Mouse (Mus musculus) macrophage (primary cell): Measurements from ENCODE around the gene Ddx20. TPM values are rescaled to one million over a fixed set of nuclear protein-coding genes. Genes with fewer than 3 reads are reported as not detected.
"Not testable (repeated sequence)": the region's sequence is repeated elsewhere in the genome, so short reads cannot be mapped to it uniquely, and the experiment has no call there.

Source experiments
- H3K27ac ChIP-seq: fragments of 350-480 bp; formaldehyde crosslinking; 2 replicates; pipeline ENCODE4 v1.9.0; 2021
- H3K36me3 ChIP-seq: fragments of 350-480 bp; formaldehyde crosslinking; 2 replicates; pipeline ENCODE4 v1.9.0; 2021; ENCODE audit errors: inconsistent target
- H3K4me3 ChIP-seq: fragments of 350-480 bp; formaldehyde crosslinking; 2 replicates; pipeline ENCODE4 v1.9.0; 2021; ENCODE audit errors: inconsistent target
- H3K79me2 ChIP-seq: fragments of 350-480 bp; formaldehyde crosslinking; 2 replicates; pipeline ENCODE4 v1.9.0; 2021; ENCODE audit errors: inconsistent target
- WGBS: methylation state at CpG from one replicate; pipeline ENCODE4 v1.1.7; 2026; ENCODE audit warnings: inconsistent platforms; ENCODE audit not compliant: missing documents; 5-methylcytosine and 5-hydroxymethylcytosine counted together
- polyA plus RNA-seq: library from polyadenylated mRNA; stranded (reverse); fragments of 250-400 nt; gene quantifications from 3 replicates; pipeline ENCODE4 v1.2.4, GENCODE M21; 2018; ENCODE audit warnings: inconsistent platforms

Ddx20 gene
- polyA plus RNA-seq, 1 experiment from 2014 or later, result 7.6 TPM

GRCm38 (mm10) chr3:105714820-105715167 is 27.4 kb upstream of the Ddx20 start:
- Histone ChIP-seq H3K4me3 (no peak overlapping the region), H3K27ac (no peak overlapping the region), H3K79me2 (no peaks in the 10 kb centered on the region), H3K36me3 (no peaks in the 10 kb centered on the region)

- WGBS, result 94% methylated on average over 8 of the region's 8 CpGs
Measured at GRCm38 (mm10) chr3:105714091-105714819, 26.9 kb upstream of the Ddx20 start.

GRCm38 (mm10) chr3:105712827-105713226 is 25.5 kb upstream of the Ddx20 start:
- H3K36me3 ChIP-seq, result no peaks in the 10 kb centered on the region
- no peaks in the 10 kb centered on the region for H3K79me2 ChIP-seq
- H3K4me3 ChIP-seq, result no peak overlapping the region
- H3K27ac ChIP-seq, result no peak overlapping the region

More at GRCm38 (mm10) chr3:105714091-105714819, 26.9 kb upstream of the Ddx20 start:
- Histone ChIP-seq H3K4me3 (no peak overlapping the region), H3K79me2 (no peaks in the 10 kb centered on the region), H3K36me3 (no peaks in the 10 kb centered on the region), H3K27ac (no peak overlapping the region)

- WGBS, result 82% methylated on average over 6 of the region's 7 CpGs
- no peak overlapping the region for H3K4me3 ChIP-seq
- no peaks in the 10 kb centered on the region for H3K36me3 ChIP-seq
- H3K27ac ChIP-seq, result no peak overlapping the region
- no peaks in the 10 kb centered on the region for H3K79me2 ChIP-seq
Measured at GRCm38 (mm10) chr3:105711741-105712140, 24.4 kb upstream of the Ddx20 start.

- Histone ChIP-seq H3K36me3 (no peaks in the 10 kb centered on the region), H3K27ac (no peak overlapping the region), H3K79me2 (no peaks in the 10 kb centered on the region), H3K4me3 (no peak overlapping the region)
- 81% methylated on average over 6 of the region's 6 CpGs for WGBS
Measured at GRCm38 (mm10) chr3:105710246-105710645, 22.9 kb upstream of the Ddx20 start.

- Histone ChIP-seq H3K36me3 (no peaks in the 10 kb centered on the region), H3K27ac (no peak overlapping the region), H3K4me3 (no peak overlapping the region), H3K79me2 (no peaks in the 10 kb centered on the region)
- 93% methylated on average over 7 of the region's 7 CpGs for WGBS
Measured at GRCm38 (mm10) chr3:105707590-105707989, 20.2 kb upstream of the Ddx20 start.

GRCm38 (mm10) chr3:105706366-105707020 is 19.1 kb upstream of the Ddx20 start:
- no peak overlapping the region for H3K4me3 ChIP-seq
- no peak overlapping the region for H3K27ac ChIP-seq
- H3K79me2 ChIP-seq, result no peaks in the 10 kb centered on the region
- no peaks in the 10 kb centered on the region for H3K36me3 ChIP-seq
- 75% methylated on average over 4 of the region's 4 CpGs for WGBS

GRCm38 (mm10) chr3:105705561-105705960 is 18.2 kb upstream of the Ddx20 start:
- H3K79me2 ChIP-seq, result no peaks in the 10 kb centered on the region
- WGBS, result 70% methylated on average over 3 of the region's 3 CpGs
- no peak overlapping the region for H3K27ac ChIP-seq
- peak overlapping the region; percentile 57 for H3K4me3 ChIP-seq
- no peaks in the 10 kb centered on the region for H3K36me3 ChIP-seq

- H3K27ac ChIP-seq, result peak overlapping the region; percentile 7; the same call in 1 of the 2 replicates
Measured at GRCm38 (mm10) chr3:105705061-105705549, 17.7 kb upstream of the Ddx20 start.

GRCm38 (mm10) chr3:105704031-105705008 is 16.9 kb upstream of the Ddx20 start, which contains the start of gene Inka2:
TSS of gene Inka2 (plus strand) at chr3:105704599.
- WGBS, result 11% methylated on average over 42 of the region's 43 CpGs

More at GRCm38 (mm10) chr3:105705061-105705549, 17.7 kb upstream of the Ddx20 start:
- Histone ChIP-seq H3K36me3 (no peaks in the 10 kb centered on the region), H3K79me2 (no peaks in the 10 kb centered on the region), H3K4me3 (peak overlapping the region; percentile 57)
- WGBS, result 2% methylated on average over 26 of the region's 28 CpGs

GRCm38 (mm10) chr3:105703571-105703970 is 16.2 kb upstream of the Ddx20 start:
- Histone ChIP-seq H3K79me2 (no peaks in the 10 kb centered on the region), H3K4me3 (no peak overlapping the region), H3K36me3 (no peaks in the 10 kb centered on the region), H3K27ac (no peak overlapping the region)
- WGBS, result 97% methylated on average over 6 of the region's 6 CpGs

More at GRCm38 (mm10) chr3:105704031-105705008, 16.9 kb upstream of the Ddx20 start, which contains the start of gene Inka2:
- H3K79me2 ChIP-seq, result no peaks in the 10 kb centered on the region
- H3K4me3 ChIP-seq, result peak within 1 kb of the TSS; percentile 57
- no peaks in the 10 kb centered on the region for H3K36me3 ChIP-seq
- H3K27ac ChIP-seq, result peak within 1 kb of the TSS; percentile 7; the same call in 1 of the 2 replicates

GRCm38 (mm10) chr3:105701399-105701798 is 14.0 kb upstream of the Ddx20 start:
- Histone ChIP-seq H3K4me3 (no peak overlapping the region), H3K36me3 (no peaks in the 10 kb centered on the region), H3K27ac (no peak overlapping the region), H3K79me2 (no peaks in the 10 kb centered on the region)
- whole genome bisulfite sequencing, result 66% methylated on average over 5 of the region's 5 CpGs

- H3K79me2 ChIP-seq, H3K36me3 ChIP-seq, H3K27ac ChIP-seq, H3K4me3 ChIP-seq: not testable (repeated sequence)
- 89% methylated on average over 1 of the region's 1 CpGs for WGBS
Measured at GRCm38 (mm10) chr3:105700786-105701185, 13.4 kb upstream of the Ddx20 start.

- H3K36me3 ChIP-seq, result no peaks in the 10 kb centered on the region
- H3K79me2 ChIP-seq, result no peaks in the 10 kb centered on the region
- H3K27ac ChIP-seq, result no peak overlapping the region
- 97% methylated on average over 3 of the region's 3 CpGs for WGBS
- H3K4me3 ChIP-seq, result no peak overlapping the region
Measured at GRCm38 (mm10) chr3:105699241-105699933, 12.0 kb upstream of the Ddx20 start.
